Mouse (Mus musculus) limb, embryonic 13.5 days (tissue): Measurements from ENCODE around the gene Six2. TPM values are rescaled to one million over a fixed set of nuclear protein-coding genes. Genes with fewer than 3 reads are reported as not detected.
A peak's percentile ranks its signal among the peaks of the same experiment; 100 is the strongest.

Source experiments
- ATAC-seq: fragments of 200-750 bp; cut with Nextera tagmentation; 2 replicates; pipeline ENCODE4 v1.8.0; 2017; ENCODE audit warnings: low read depth, moderate number of reproducible peaks, moderate TSS enrichment; ENCODE audit not compliant: low FRiP score
- H3K27ac ChIP-seq: fragments of 300-500 bp; sonication (generic); 2 replicates; pipeline ENCODE4 v1.5.1; 2015; ENCODE audit warnings: inconsistent platforms, mild to moderate bottlenecking, moderate library complexity
- H3K27me3 ChIP-seq: fragments of 300-500 bp; sonication (generic); 2 replicates; pipeline ENCODE4 v1.6.1; 2015; ENCODE audit warnings: mild to moderate bottlenecking, inconsistent platforms
- H3K36me3 ChIP-seq: fragments of 300-500 bp; sonication (generic); 2 replicates; pipeline ENCODE4 v1.6.1; 2015; ENCODE audit warnings: inconsistent platforms, mild to moderate bottlenecking, moderate library complexity
- H3K4me1 ChIP-seq: fragments of 300-500 bp; sonication (generic); 2 replicates; pipeline ENCODE4 v1.6.1; 2015; ENCODE audit warnings: inconsistent platforms
- H3K4me2 ChIP-seq: fragments of 300-500 bp; sonication (generic); replicated peaks from 2 replicates; pipeline ENCODE4 v1.6.1; 2015; ENCODE audit warnings: inconsistent platforms, mild to moderate bottlenecking, moderate library complexity
- H3K4me3 ChIP-seq: fragments of 300-500 bp; sonication (generic); 2 replicates; pipeline ENCODE4 v1.5.1; 2015; ENCODE audit warnings: moderate library complexity, mild to moderate bottlenecking, inconsistent platforms
- H3K9ac ChIP-seq: fragments of 300-500 bp; sonication (generic); 2 replicates; pipeline ENCODE4 v1.6.1; 2015; ENCODE audit warnings: mild to moderate bottlenecking, inconsistent platforms
- H3K9me3 ChIP-seq: fragments of 300-500 bp; sonication (generic); 2 replicates; pipeline ENCODE4 v1.6.1; 2016; ENCODE audit warnings: inconsistent platforms
- WGBS: fragments of 180-500 bp; shearing (Covaris S2); methylation state at CpG from one replicate; pipeline ENCODE4 v1.1.7; 2015; 5-methylcytosine and 5-hydroxymethylcytosine counted together
- polyA plus RNA-seq: library from polyadenylated mRNA; unstranded; fragments of >200 nt; fragmentation: Nextera tagmentation; extraction: Ambion mirVana; gene quantifications from 2 replicates; pipeline ENCODE4 v1.2.1, GENCODE M21; 2015

Six2 gene
- polyA plus RNA-seq, 1 experiment from 2014 or later = 8.7 TPM

DNA sequence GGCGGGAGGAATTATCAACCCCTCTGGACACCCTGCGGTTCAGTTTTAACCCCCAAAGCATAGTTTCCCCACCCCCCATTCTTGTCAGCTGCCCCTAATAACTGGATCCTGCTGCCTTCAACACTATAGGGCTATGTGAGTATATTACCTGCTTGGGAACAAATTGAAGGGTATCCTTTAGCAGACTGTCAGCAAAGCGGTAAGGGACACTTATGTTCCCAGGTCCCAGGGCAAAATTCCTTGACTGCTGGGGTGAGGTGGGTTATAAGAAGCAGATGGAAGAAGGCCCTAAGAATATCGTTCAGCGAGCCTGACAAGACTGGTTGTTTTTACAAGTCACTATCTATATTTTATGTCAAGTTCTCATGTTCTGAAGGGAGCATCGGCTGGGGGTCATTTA lies 6.3 kb downstream of the Six2 start:
- Histone ChIP-seq H3K27me3 (peaks cover 90% of the 10 kb centered on the region), H3K9ac (no peak overlapping the region; the same call in 1 of the 2 replicates), H3K4me1 (peaks cover 55% of the 10 kb centered on the region), H3K9me3 (no peaks in the 10 kb centered on the region), H3K4me2 (peak overlapping the region; percentile 82; the same call in 1 of the 2 replicates), H3K4me3 (no peak overlapping the region), H3K36me3 (no peaks in the 10 kb centered on the region), H3K27ac (no peak overlapping the region)
- ATAC-seq = no peak
- 12% methylated on average over 6 of the region's 6 CpGs for WGBS

DNA sequence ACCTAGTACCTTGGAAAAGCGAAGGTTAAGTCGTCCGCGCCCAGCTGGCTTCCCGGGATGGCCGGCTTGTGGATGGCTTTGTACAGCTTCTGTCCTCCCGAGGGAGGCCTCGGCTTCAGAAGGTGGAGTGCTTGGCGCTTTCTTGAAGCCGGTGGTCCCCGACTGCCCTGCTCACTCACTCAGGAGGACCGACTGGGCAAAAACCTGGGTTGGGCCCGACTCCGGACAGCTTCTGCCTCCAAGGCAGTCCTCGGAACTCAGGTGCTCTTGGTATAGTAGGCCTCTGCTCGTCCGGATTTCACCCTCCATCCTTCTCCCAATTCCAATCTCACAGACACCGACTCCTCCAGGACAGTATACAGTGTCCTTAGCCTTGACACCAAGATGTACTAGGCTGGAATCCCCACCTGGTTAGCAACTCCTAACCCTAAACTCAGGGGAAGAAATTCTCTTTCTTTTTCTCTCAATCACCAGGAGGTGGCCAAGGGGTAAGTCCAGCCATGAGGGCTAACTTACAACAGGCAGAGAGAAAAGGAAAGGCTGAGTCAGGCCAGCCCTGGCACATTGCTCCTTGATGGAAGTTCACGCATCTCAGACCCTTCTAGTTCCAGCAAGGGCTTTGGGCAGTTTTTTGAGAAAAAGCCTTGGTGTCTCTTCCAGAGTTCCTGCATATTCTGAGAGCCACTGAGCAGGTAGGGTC lies 7.1 kb downstream of the Six2 start:
- no peak for ATAC-seq
- Histone ChIP-seq H3K4me1 (peaks cover 52% of the 10 kb centered on the region), H3K9ac (no peak overlapping the region), H3K36me3 (no peaks in the 10 kb centered on the region), H3K4me2 (peak overlapping the region; percentile 82), H3K27me3 (peaks cover 91% of the 10 kb centered on the region), H3K4me3 (peak overlapping the region; percentile 35; the same call in 1 of the 2 replicates), H3K27ac (no peak overlapping the region), H3K9me3 (no peaks in the 10 kb centered on the region)
- WGBS = 8% methylated on average over 19 of the region's 19 CpGs

DNA sequence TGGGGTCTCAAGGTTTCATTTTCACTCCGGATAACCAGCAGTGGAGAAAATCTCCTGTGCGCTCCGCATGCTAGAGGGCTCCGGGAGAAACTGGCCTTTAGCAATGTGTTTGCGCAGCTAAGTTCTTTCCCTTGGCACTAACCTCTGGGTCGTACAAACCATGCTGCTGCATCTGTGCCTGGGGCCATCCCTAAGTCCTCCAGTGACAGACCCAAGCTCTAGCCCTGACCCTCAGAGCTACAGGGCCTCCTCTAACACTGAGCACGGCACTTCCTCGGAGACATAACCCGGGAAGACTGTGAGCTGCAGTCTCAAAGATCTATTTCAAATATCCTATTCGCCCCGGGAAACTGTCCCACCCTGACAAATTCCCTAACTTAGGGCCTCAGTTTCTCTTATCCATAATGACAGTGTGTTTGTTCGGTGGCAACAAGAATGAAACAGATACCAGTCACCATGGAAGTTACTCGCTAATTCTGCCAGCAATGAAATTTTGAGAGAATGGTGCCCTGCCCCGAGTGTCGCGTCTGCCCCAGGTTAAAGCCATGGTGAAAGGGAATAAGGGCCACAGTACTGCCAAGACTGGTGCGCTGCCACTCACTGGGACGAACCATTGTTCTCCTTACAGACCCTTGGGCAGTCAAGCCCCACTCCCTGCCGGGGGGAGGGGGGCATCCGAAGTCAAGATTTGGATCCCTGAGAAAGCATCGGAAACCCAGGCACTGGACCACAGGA lies 7.8 kb downstream of the Six2 start:
- Histone ChIP-seq H3K27ac (no peak overlapping the region), H3K4me1 (peaks cover 50% of the 10 kb centered on the region), H3K9me3 (no peaks in the 10 kb centered on the region), H3K36me3 (no peaks in the 10 kb centered on the region), H3K9ac (peak overlapping the region; percentile 48; the same call in 1 of the 2 replicates), H3K4me2 (peak overlapping the region; percentile 82), H3K4me3 (peak overlapping the region; percentile 35), H3K27me3 (peaks cover 91% of the 10 kb centered on the region)
- peak; percentile 41; the same call in 1 of the 2 replicates for ATAC-seq
- WGBS = 6% methylated on average over 21 of the region's 21 CpGs

DNA sequence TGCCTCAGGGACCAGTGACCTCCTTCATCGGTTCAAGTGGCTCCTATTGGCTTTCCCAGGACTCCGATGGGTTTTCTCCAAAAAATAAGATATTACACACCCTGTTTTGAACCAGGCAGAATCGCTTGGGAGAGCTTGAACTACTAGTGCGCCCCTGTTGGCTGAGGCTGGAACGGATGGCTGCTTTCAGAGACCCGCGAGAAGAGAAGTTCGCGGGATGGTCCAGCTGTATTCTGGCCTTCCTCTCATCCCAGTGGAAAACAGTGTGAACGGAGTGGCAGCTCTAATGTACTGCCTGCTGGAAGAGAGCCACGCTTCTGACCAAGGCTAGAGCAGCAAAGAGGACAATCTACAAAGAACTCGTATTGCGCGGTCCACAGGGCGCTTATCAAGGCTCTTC lies 8.4 kb downstream of the Six2 start:
- H3K4me1 ChIP-seq = peaks cover 45% of the 10 kb centered on the region
- H3K27ac ChIP-seq = no peak overlapping the region
- H3K36me3 ChIP-seq = no peaks in the 10 kb centered on the region
- peaks cover 90% of the 10 kb centered on the region for H3K27me3 ChIP-seq
- H3K9ac ChIP-seq = peak overlapping the region; percentile 48; the same call in 1 of the 2 replicates
- 4% methylated on average over 15 of the region's 15 CpGs for WGBS
- H3K4me3 ChIP-seq = peak overlapping the region; percentile 35
- peak; percentile 51 for ATAC-seq
- peak overlapping the region; percentile 82 for H3K4me2 ChIP-seq
- H3K9me3 ChIP-seq = no peaks in the 10 kb centered on the region

DNA sequence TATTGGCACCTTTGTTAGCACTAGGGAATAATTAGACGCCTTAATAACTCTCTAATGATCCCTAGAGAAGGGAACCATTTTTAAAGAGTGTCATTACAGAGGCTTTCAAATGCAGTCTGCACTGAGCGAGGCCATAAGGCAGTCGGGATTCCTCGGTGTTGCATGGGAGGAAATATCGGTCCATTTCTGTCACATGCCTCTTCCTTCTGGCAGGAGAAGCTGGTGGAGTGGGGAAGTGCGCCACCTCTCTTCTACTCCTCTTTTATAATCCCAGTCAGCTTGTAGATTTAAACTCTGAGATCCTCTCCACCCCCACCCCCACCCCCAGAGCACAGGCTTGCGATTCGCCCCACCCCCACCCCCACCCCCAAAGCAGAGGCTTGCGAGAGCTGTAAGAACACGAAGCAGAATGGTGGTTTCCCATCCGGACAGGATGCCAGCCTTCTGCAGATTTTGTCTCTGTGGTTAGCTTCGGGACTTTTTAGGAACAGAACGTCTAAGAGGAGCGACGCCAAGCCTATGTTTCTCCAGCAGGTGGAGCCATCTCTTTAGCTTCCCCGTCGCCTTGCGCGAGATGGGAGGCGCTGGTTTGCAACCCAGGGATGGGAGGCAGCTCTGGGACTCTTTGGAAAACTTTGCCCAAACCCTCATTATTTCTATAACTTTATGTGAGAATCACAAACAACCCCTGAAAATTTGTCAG lies 23.3 kb downstream of the Six2 start:
- no peak overlapping the region for H3K9ac ChIP-seq
- peaks cover 55% of the 10 kb centered on the region for H3K27me3 ChIP-seq

DNA sequence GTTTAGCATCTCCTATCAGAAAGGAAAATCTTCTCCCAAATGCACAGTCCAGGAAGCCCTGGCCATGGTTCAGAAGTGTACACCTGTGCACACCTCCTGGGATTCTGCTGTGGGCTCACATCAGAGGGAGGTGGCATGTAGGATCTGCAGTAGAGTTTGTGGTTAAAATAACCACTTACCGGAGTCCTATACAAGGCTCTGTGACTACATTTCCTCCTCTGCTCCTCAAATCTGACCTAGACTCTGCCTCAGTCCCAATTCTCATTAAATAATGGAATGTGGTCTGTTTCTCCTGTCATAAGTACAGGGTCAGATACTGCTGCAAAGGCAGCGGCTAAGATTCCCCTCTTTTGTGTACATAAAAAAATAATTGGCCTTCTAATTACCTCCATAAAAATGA lies 23.9 kb downstream of the Six2 start:
- 0 out of 2 replicates have a peak, but pooled peaks have one; percentile 10 for ATAC-seq
- H3K4me1 ChIP-seq = peaks cover 11% of the 10 kb centered on the region
- WGBS = 26% methylated on average over 2 of the region's 2 CpGs
- H3K27me3 ChIP-seq = peaks cover 55% of the 10 kb centered on the region
- H3K36me3 ChIP-seq = no peaks in the 10 kb centered on the region
- H3K4me2 ChIP-seq = peak overlapping the region; percentile 57
- no peak overlapping the region for H3K4me3 ChIP-seq
- H3K9me3 ChIP-seq = no peaks in the 10 kb centered on the region
- no peak overlapping the region for H3K27ac ChIP-seq
- no peak overlapping the region for H3K9ac ChIP-seq

More for the DNA sequence above, 23.3 kb downstream of the Six2 start:
- no peaks in the 10 kb centered on the region for H3K36me3 ChIP-seq
- H3K27ac ChIP-seq = no peak overlapping the region
- 2% methylated on average over 20 of the region's 20 CpGs for WGBS
- H3K4me2 ChIP-seq = peak overlapping the region; percentile 57
- H3K4me1 ChIP-seq = peaks cover 11% of the 10 kb centered on the region
- no peaks in the 10 kb centered on the region for H3K9me3 ChIP-seq
- peak; percentile 75 for ATAC-seq
- peak overlapping the region; percentile 29 for H3K4me3 ChIP-seq

DNA sequence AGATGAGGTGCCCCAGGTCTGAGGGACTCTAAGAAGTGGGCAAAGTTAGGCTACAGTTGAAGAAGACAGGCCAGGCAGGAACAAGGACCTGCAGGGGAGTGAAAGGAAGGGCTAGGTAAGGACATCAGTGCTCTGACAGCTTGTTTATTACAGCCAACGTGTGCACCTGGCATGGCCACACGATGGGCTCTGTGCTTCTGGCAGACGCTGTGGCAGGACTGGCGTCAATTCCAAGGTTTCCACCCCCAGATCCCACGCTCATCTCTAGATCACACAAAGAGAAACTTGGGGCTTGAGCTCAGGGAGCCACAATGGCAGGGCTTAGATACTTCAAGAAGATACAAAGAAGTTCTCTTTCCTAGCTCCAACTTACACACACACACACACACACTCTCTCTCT lies 26.6 kb downstream of the Six2 start:
- H3K9me3 ChIP-seq = no peaks in the 10 kb centered on the region
- no peak overlapping the region for H3K4me2 ChIP-seq
- H3K4me3 ChIP-seq = no peak overlapping the region
- no peak for ATAC-seq
- WGBS = 57% methylated on average over 5 of the region's 5 CpGs
- no peak overlapping the region for H3K27ac ChIP-seq
- H3K27me3 ChIP-seq = peaks cover 51% of the 10 kb centered on the region
- peaks cover 11% of the 10 kb centered on the region for H3K4me1 ChIP-seq
- no peak overlapping the region for H3K9ac ChIP-seq
- H3K36me3 ChIP-seq = no peaks in the 10 kb centered on the region

DNA sequence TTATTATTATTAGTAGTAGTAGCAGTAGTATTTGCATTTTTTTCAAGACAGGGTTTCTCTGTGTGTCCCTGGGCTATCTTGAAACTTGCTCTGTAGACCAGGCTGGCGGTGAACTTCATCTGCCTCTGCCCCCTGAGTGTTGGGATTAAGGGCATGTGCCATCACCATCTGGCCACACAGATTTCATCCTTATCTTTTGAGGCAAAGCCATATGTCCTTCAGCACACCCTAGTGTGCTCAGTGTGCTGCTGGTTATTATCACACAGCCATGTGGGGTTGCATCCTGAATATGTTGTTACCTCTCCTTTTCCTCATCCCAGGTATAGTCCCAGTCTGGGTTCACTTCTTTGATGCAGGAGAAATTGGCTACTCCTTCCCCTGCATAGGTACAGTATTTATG lies 28.1 kb downstream of the Six2 start:
- Histone ChIP-seq H3K4me2 (no peak overlapping the region), H3K4me1 (peaks cover 8% of the 10 kb centered on the region), H3K27me3 (peaks cover 43% of the 10 kb centered on the region), H3K9me3 (no peaks in the 10 kb centered on the region), H3K9ac (no peak overlapping the region), H3K4me3 (no peak overlapping the region), H3K27ac (no peak overlapping the region), H3K36me3 (no peaks in the 10 kb centered on the region)
- WGBS = 86% methylated on average over 1 of the region's 1 CpGs
- ATAC-seq = no peak

DNA sequence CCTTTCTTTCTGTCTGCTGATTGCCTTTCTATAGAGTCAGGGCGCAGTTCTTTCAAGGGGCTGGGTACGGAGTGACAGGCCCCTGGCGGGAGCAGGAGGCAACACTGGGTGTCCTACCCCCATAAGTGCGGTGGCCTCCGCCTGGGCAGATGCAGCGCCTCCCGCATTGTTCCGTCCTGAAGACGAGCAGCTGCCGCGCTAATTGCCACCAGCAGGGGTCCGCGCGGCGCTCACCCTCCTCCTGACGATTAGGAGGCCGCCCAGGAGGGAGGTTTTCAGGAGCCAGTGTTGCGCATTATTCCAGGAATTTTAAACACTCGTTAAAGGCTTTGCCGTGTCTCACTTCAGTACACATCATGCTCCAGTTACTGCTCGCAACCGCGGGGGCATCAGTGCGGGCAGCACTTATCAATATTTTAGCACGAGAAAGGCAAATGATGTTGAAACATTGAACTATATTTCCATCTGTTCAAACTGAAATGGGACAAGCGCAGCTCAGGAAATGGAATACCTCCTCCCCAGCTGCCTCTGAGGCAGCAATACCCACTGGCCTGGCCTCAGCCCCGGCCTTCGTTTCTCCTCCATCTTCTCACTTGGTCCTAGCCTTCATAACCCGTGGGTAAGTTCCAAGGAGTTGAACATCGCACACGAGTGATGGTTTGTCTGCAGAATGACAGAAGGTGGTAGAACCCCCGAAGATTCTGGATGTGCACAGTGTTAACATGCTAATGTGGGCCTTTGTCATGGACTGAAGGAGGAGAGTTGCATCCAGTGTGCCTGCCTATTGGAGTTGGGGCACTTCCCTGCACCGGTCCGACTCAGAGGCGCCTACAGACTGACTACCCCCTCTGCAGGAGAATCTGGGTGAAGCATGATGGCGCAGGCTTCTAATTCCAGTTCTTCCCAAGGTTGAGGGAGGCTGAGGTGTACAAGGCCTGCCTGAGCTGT lies 42.1 kb downstream of the Six2 start:
- 3% methylated on average over 36 of the region's 36 CpGs for WGBS
- Histone ChIP-seq H3K36me3 (no peaks in the 10 kb centered on the region), H3K9me3 (no peaks in the 10 kb centered on the region), H3K4me1 (peaks cover 13% of the 10 kb centered on the region), H3K27ac (no peak overlapping the region), H3K4me2 (peak overlapping the region; percentile 79), H3K27me3 (peaks cover 72% of the 10 kb centered on the region), H3K9ac (peak overlapping the region; percentile 56), H3K4me3 (peak overlapping the region; percentile 44)
- peak; percentile 73 for ATAC-seq

DNA sequence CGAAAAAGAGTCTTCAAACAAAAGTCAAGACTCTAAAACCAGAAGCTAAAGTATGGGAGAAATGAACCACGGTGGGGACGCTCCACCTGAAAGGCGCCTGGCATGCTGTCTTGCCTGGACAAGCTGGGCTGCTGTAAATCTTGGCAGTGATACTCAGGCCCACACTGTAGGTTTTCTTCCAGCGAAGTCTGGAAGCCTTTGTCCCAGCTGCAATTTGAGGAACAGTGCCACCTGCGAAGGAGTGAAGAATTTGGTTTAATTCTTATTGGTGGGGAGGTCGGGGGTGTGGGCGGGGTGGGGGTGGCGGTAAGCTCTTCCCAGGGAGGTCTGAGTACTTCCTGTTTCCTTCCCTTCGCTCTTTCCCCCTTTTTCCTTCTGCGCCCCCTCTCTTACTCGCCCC lies 42.8 kb downstream of the Six2 start:
- peak overlapping the region; percentile 79 for H3K4me2 ChIP-seq
- no peaks in the 10 kb centered on the region for H3K9me3 ChIP-seq
- no peak overlapping the region for H3K27ac ChIP-seq
- H3K9ac ChIP-seq = peak overlapping the region; percentile 56
- H3K4me1 ChIP-seq = peaks cover 13% of the 10 kb centered on the region
- ATAC-seq = peak; percentile 29; the same call in 1 of the 2 replicates
- no peaks in the 10 kb centered on the region for H3K36me3 ChIP-seq
- H3K27me3 ChIP-seq = peaks cover 79% of the 10 kb centered on the region
- H3K4me3 ChIP-seq = peak overlapping the region; percentile 44
- WGBS = 6% methylated on average over 10 of the region's 12 CpGs

DNA sequence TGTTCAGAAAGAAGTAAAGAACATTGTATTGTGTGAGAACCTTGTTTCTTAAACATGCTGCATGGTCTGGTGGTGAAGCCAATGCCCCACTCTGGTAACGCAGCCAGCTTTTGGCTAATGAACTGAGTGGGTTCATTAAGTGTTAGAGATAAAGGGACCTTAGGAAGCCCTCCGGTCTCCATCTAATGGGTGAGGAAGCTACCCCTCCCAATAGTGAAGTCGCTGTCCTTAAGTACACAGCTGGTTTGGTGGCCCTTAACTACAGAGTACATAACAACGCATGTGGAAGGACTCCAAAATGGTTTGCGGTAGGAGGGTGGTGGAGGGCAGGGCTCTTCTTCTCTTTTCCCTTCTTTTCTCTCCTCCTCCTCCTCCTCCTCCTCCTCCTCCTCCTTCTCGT lies 50.2 kb downstream of the Six2 start:
- H3K27me3 ChIP-seq = peaks cover 75% of the 10 kb centered on the region
- no peak for ATAC-seq

More for the DNA sequence above, 50.2 kb downstream of the Six2 start:
- 57% methylated on average over 5 of the region's 6 CpGs for WGBS
- H3K27ac ChIP-seq = no peak overlapping the region
- no peaks in the 10 kb centered on the region for H3K9me3 ChIP-seq
- no peaks in the 10 kb centered on the region for H3K4me1 ChIP-seq
- no peak overlapping the region for H3K4me2 ChIP-seq
- H3K4me3 ChIP-seq = no peak overlapping the region
- no peak overlapping the region for H3K9ac ChIP-seq
- no peaks in the 10 kb centered on the region for H3K36me3 ChIP-seq
